Mouse (Mus musculus) lung, embryonic 14.5 days (tissue): ENCODE measurements around the gene Serpinb8. TPM values are rescaled to one million over a fixed set of nuclear protein-coding genes. Genes with fewer than 3 reads are reported as not detected.

Source experiments
- ATAC-seq: fragments of 200-750 bp; cut with Nextera tagmentation; 2 replicates; pipeline ENCODE4 v1.8.0; 2017; ENCODE audit warnings: mild to moderate bottlenecking, moderate TSS enrichment, moderate library complexity; ENCODE audit not compliant: insufficient read depth
- DNase-seq: peaks from one replicate; pipeline ENCODE4 v3.0.0-alpha.2; 2015
- H3K27ac ChIP-seq: fragments of 300-500 bp; sonication (generic); 2 replicates; pipeline ENCODE4 v1.5.1; 2014; ENCODE audit warnings: low read depth, mild to moderate bottlenecking, moderate library complexity
- H3K27me3 ChIP-seq: fragments of 300-500 bp; sonication (generic); 2 replicates; pipeline ENCODE4 v1.6.1; 2014; ENCODE audit warnings: low read length, control low read depth; ENCODE audit not compliant: insufficient read depth
- H3K36me3 ChIP-seq: fragments of 300-500 bp; sonication (generic); 2 replicates; pipeline ENCODE4 v1.6.1; 2014; ENCODE audit warnings: control low read depth; ENCODE audit not compliant: insufficient read depth
- H3K4me1 ChIP-seq: fragments of 300-500 bp; sonication (generic); 2 replicates; pipeline ENCODE4 v1.6.1; 2014; ENCODE audit warnings: antibody characterized with exemption, control low read depth; ENCODE audit not compliant: insufficient read depth
- H3K4me2 ChIP-seq: fragments of 300-500 bp; sonication (generic); 2 replicates; pipeline ENCODE4 v1.6.1; 2014; ENCODE audit warnings: mild to moderate bottlenecking
- H3K4me3 ChIP-seq: fragments of 300-500 bp; sonication (generic); 2 replicates; pipeline ENCODE4 v1.5.1; 2014; ENCODE audit warnings: low read depth, low read length
- H3K9ac ChIP-seq: fragments of 300-500 bp; sonication (generic); 2 replicates; pipeline ENCODE4 v1.6.1; 2014
- H3K9me3 ChIP-seq: fragments of 300-500 bp; sonication (generic); 2 replicates; pipeline ENCODE4 v1.6.1; 2016; ENCODE audit warnings: low read depth, low read length, control low read depth
- CTCF ChIP-seq: IDR thresholded peaks from 2 replicates; pipeline ENCODE4 v1.5.1; 2016; ENCODE audit warnings: antibody characterized with exemption, low read depth
- WGBS: fragments of 180-500 bp; shearing (Covaris S2); extraction: QIAGEN DNeasy Blood & Tissue Kit; methylation state at CpG from one replicate; pipeline ENCODE4 v1.1.7; 2014; 5-methylcytosine and 5-hydroxymethylcytosine counted together
- polyA plus RNA-seq: library from polyadenylated mRNA; unstranded; fragments of >200 nt; fragmentation: Nextera tagmentation; extraction: Ambion mirVana; gene quantifications from 2 replicates; pipeline ENCODE4 v1.2.1, GENCODE M21; 2014

Gene Serpinb8
- polyA plus RNA-seq, 1 experiment from 2014 or later: 5.1 TPM

DNA sequence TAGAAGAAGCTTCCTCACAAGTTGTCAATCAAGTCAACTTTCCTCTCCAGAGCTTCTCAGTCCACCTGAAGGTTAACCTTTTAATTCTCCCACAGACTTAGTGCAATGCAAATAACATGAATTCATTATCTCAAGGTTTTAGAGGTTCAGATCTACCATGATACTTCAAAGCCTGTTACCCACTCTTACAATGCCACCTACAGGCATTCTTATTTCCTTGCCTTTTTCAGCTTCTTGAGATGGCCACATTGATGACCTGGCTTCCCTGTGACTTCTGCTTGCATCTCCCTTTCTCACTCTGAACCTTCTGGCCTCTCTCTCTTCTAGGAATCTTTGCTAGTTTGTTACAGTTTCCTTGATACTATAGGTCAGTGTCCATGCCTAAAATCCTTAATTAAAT, 7.1 kb downstream of the Serpinb8 start:
- H3K9me3 ChIP-seq: no peaks in the 10 kb centered on the region
- H3K36me3 ChIP-seq: no peaks in the 10 kb centered on the region
- ATAC-seq (no peak), DNase-seq (no peak)
- H3K27ac ChIP-seq: no peak overlapping the region
- no peak overlapping the region for H3K4me2 ChIP-seq
- TF ChIP-seq CTCF: no peak
- no peaks in the 10 kb centered on the region for H3K27me3 ChIP-seq
- H3K9ac ChIP-seq: no peak overlapping the region
- no peak overlapping the region for H3K4me3 ChIP-seq
- no peaks in the 10 kb centered on the region for H3K4me1 ChIP-seq

DNA sequence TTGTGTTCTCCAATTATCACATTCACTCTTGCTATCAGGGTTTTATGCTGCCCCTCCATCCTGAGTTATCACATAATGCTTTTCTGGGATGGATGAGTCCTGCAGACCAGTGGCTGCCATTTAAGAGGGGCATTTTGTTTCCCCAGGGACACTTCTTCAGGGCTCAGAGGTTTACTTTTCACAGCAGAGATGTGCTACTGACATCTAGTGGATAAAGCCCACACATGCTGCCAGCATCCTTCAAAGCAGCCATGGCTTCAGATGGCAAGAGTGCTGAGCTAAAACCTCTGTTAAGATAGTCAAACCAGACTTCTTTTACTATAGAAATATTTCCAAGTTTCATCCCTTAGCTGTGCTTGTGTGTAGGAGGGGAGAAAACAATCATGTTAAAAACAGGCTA, 8.7 kb downstream of the Serpinb8 start:
- Histone ChIP-seq H3K36me3 (no peaks in the 10 kb centered on the region), H3K27ac (no peak overlapping the region), H3K27me3 (no peaks in the 10 kb centered on the region), H3K4me1 (no peaks in the 10 kb centered on the region), H3K4me3 (no peak overlapping the region), H3K9ac (no peak overlapping the region), H3K4me2 (no peak overlapping the region), H3K9me3 (no peaks in the 10 kb centered on the region)
- DNase-seq (peak; percentile 67), ATAC-seq (no peak)
- TF ChIP-seq CTCF: peak; percentile 67

DNA sequence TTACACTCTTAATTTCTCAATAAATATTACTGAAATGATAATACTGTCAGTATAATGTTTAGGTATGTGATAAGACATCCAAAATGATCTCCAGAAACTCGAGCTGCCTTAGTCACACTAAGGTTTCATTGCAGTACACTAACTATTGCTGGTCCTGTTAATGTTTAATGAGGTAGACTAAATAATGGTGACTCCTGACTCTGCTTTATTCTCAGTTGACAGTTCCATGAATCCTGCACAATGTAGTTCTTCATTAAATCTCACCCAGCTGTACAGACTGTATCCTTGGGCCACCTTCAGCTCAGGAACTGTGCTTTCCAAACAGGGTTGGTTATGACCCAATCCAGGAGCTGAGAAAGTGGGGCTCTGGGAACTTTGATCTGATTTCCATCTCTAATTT, 19.1 kb downstream of the Serpinb8 start:
- H3K27me3 ChIP-seq: no peaks in the 10 kb centered on the region
- H3K4me3 ChIP-seq: no peak overlapping the region
- no peak for ATAC-seq
- H3K4me1 ChIP-seq: no peaks in the 10 kb centered on the region
- DNase-seq: no peak
- H3K36me3 ChIP-seq: no peaks in the 10 kb centered on the region
- H3K9me3 ChIP-seq: no peaks in the 10 kb centered on the region
- no peak overlapping the region for H3K27ac ChIP-seq
- no peak overlapping the region for H3K4me2 ChIP-seq
- whole genome bisulfite sequencing: 34% methylated on average over 1 of the region's 1 CpGs
- H3K9ac ChIP-seq: no peak overlapping the region
- TF ChIP-seq CTCF: no peak

DNA sequence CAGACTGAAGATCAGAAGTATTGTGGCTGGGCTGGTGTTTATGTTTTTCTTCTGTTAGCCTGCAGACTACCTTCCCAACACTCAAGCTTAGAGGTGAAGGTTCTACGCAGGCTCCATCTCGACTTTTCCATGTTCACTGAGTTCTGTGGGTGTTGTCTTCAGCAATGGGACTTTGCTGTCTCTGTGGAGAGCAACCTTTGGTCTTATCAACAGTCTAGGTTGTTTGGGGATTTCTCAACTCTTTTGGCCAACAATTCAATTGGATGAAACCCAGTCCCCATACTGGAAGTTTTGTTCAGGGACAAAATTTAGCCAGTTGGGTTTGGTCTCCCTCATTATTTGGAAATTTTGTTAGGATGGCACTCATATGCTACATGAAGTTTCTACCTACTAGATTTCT, 24.3 kb downstream of the Serpinb8 start:
- WGBS: 82% methylated on average over 2 of the region's 2 CpGs
- DNase-seq (no peak), ATAC-seq (no peak)
- Histone ChIP-seq H3K4me2 (no peak overlapping the region), H3K36me3 (no peaks in the 10 kb centered on the region), H3K27ac (no peak overlapping the region), H3K9ac (no peak overlapping the region), H3K4me1 (no peaks in the 10 kb centered on the region), H3K27me3 (no peaks in the 10 kb centered on the region), H3K4me3 (no peak overlapping the region), H3K9me3 (no peaks in the 10 kb centered on the region)
- TF ChIP-seq CTCF: no peak

DNA sequence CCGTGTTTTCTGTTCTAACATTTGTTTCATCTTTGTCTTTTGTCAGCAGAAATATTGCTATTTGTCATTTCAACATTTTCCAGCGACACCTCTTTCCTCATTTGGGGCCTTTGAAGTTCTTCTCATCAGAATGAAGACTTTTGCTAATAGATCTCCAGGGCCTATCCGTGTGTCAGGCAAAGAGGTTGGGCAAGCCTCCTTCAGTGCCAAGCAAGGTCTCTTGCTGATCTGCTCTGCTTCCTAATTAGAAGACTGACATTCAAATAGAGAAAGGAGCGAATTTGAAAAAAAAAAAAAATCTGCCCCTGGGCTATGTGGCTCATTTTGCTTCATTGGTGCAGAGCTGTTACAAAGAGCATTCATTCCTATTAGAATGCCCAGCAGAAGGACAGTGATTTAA, 32.2 kb downstream of the Serpinb8 start:
- DNase-seq (no peak), ATAC-seq (no peak)
- Histone ChIP-seq H3K27me3 (no peaks in the 10 kb centered on the region), H3K36me3 (no peaks in the 10 kb centered on the region), H3K4me2 (no peak overlapping the region), H3K9me3 (no peaks in the 10 kb centered on the region), H3K4me3 (no peak overlapping the region), H3K9ac (no peak overlapping the region), H3K27ac (no peak overlapping the region), H3K4me1 (no peaks in the 10 kb centered on the region)
- WGBS: 59% methylated on average over 4 of the region's 4 CpGs
- TF ChIP-seq CTCF: no peak

DNA sequence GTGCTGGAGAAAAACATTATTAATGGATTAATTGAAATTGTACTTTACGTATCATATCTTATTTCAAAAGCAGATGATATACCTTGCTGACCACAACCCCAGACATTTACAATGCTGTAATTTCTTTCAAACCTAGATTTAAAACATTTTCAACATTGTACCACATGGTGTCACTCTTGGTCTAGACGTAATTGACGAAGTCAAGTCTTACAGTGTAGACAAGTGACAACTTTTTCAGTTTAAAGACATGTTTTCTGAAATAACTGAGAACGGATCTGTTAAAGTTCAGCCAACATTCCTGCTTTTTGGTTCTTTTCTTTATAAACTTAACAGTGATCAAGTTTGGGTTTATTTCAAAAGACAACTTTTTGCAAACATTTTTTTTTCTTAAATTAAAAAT, 46.1 kb downstream of the Serpinb8 start:
- no peak overlapping the region for H3K27ac ChIP-seq
- H3K4me1 ChIP-seq: no peaks in the 10 kb centered on the region
- no peak overlapping the region for H3K4me2 ChIP-seq
- no peaks in the 10 kb centered on the region for H3K27me3 ChIP-seq
- ATAC-seq (peak; percentile 41; the same call in 1 of the 2 replicates), DNase-seq (peak; percentile 87)
- H3K9ac ChIP-seq: no peak overlapping the region
- 25% methylated on average over 4 of the region's 4 CpGs for WGBS
- H3K36me3 ChIP-seq: no peaks in the 10 kb centered on the region
- no peaks in the 10 kb centered on the region for H3K9me3 ChIP-seq
- TF ChIP-seq CTCF: peak; percentile 60
- H3K4me3 ChIP-seq: no peak overlapping the region

DNA sequence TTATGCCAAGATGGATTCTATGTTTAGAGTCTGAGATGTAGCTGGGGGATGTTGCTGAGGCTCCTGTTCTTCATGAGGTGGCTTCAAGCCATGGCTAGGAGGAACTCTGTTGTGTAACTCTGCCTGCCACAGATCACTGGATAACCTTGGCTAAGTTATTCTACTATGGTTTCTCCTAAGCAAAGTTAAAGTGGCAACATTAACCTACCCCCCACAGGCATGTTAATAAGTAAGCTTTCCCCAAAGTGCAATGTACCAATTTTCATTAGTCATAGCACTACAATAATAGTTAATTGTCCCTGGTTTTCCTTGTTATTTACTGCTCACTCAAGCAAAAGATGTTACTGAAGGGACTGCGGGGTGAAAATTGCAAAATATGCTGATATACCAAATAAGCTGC, 48.2 kb downstream of the Serpinb8 start:
- no peak overlapping the region for H3K27ac ChIP-seq
- no peaks in the 10 kb centered on the region for H3K9me3 ChIP-seq
- H3K9ac ChIP-seq: no peak overlapping the region
- ATAC-seq (no peak), DNase-seq (no peak)
- H3K4me1 ChIP-seq: no peaks in the 10 kb centered on the region
- no peaks in the 10 kb centered on the region for H3K36me3 ChIP-seq
- TF ChIP-seq CTCF: no peak
- H3K27me3 ChIP-seq: no peaks in the 10 kb centered on the region
- no peak overlapping the region for H3K4me2 ChIP-seq
- H3K4me3 ChIP-seq: no peak overlapping the region
- WGBS: 82% methylated on average over 1 of the region's 1 CpGs

DNA sequence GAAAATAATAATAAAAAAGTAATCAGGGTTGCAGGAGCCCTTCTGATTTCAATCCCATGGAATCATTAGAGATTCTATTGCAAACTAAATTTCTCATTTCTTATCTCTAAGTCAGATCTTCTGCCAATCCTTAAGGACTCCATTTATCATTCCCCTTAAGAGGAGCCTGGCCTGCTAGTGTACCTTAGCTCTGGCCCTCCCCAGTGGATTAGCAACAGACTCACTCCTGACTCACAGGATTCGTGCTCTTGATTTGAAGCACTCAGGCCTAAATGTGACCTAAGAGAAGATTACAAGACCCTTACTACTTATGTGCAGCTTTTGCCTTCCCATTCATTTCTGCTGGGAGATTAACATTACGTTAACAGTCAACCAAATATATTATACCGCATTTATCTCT, 48.7 kb downstream of the Serpinb8 start:
- no peaks in the 10 kb centered on the region for H3K27me3 ChIP-seq
- DNase-seq (no peak), ATAC-seq (no peak)
- no peaks in the 10 kb centered on the region for H3K4me1 ChIP-seq
- no peak overlapping the region for H3K4me2 ChIP-seq
- no peak overlapping the region for H3K9ac ChIP-seq
- H3K9me3 ChIP-seq: no peaks in the 10 kb centered on the region
- WGBS: 78% methylated on average over 3 of the region's 3 CpGs
- no peak overlapping the region for H3K27ac ChIP-seq
- H3K36me3 ChIP-seq: no peaks in the 10 kb centered on the region
- no peak overlapping the region for H3K4me3 ChIP-seq
- no peak for TF ChIP-seq CTCF
